Mouse (Mus musculus): ENCODE results near the gene Arid1b.

GRCm38 (mm10) chr17:5330063-5330462 is 335.9 kb downstream of the Arid1b start:
- TF ChIP-seq CTCF (conservative IDR thresholded peaks at IDR 0.05 in 1 of 2, IDR thresholded peaks at IDR 0.05 in 1 of 2; ENCODE audit: low read depth in 2 of 2, low read length in 2 of 2) (no peak), ELF1 (IDR thresholded peaks at IDR 0.05; ENCODE audit: low read depth, low read length) (no peak), POLR2A (IDR thresholded peaks at IDR 0.05; ENCODE audit: low read depth, low read length) (no peak), TCF12 (IDR thresholded peaks at IDR 0.05; ENCODE audit: low read depth, low read length) (no peak), ZC3H11A (IDR thresholded peaks at IDR 0.05; ENCODE audit: low read depth, low read length) (no peak), JUND (conservative IDR thresholded peaks at IDR 0.05; ENCODE audit: low read depth, low read length) (no peak), KAT2A (IDR thresholded peaks at IDR 0.05; ENCODE audit: insufficient replicate concordance, low read length) (no peak), NRF1 (IDR thresholded peaks at IDR 0.05; ENCODE audit: low read depth, low read length) (no peak), BHLHE40 (IDR thresholded peaks at IDR 0.05; ENCODE audit: low read depth, low read length) (no peak), RCOR1 (conservative IDR thresholded peaks at IDR 0.05; ENCODE audit: low read depth, low read length) (no peak), USF2 (conservative IDR thresholded peaks at IDR 0.05; ENCODE audit: low read depth, low read length) (no peak), CHD2 (IDR thresholded peaks at IDR 0.05; ENCODE audit: low read length) (no peak), JUN (IDR thresholded peaks at IDR 0.05; ENCODE audit: insufficient read depth, low read depth, low read length) (no peak), USF1 (IDR thresholded peaks at IDR 0.05; ENCODE audit: low read depth, low read length) (no peak)

All from CH12.LX (cell line).